Mouse (Mus musculus) stomach, embryonic 16.5 days (tissue): ENCODE measurements around the gene Prl. TPM values are rescaled to one million over a fixed set of nuclear protein-coding genes. Genes with fewer than 3 reads are reported as not detected.

ENCODE experiments used
- ATAC-seq: fragments of 200-750 bp; cut with Nextera tagmentation; 2 replicates; pipeline ENCODE4 v1.8.0; 2017; ENCODE audit warnings: moderate number of reproducible peaks, moderate TSS enrichment; ENCODE audit not compliant: insufficient read depth, low FRiP score
- H3K27ac ChIP-seq: fragments of 300-500 bp; sonication (generic); 2 replicates; pipeline ENCODE4 v1.5.1; 2014; ENCODE audit warnings: low read length
- H3K27me3 ChIP-seq: fragments of 300-500 bp; sonication (generic); 2 replicates; pipeline ENCODE4 v1.6.1; 2014; ENCODE audit warnings: low read length, control low read depth, mixed read lengths; ENCODE audit not compliant: control insufficient read depth, insufficient read depth
- H3K36me3 ChIP-seq: fragments of 300-500 bp; sonication (generic); 2 replicates; pipeline ENCODE4 v1.6.1; 2014; ENCODE audit warnings: low read length; ENCODE audit not compliant: control insufficient read depth, insufficient read depth
- H3K4me1 ChIP-seq: fragments of 300-500 bp; sonication (generic); 2 replicates; pipeline ENCODE4 v1.6.1; 2014; ENCODE audit warnings: low read length, control low read depth, mixed read lengths; ENCODE audit not compliant: control insufficient read depth, insufficient read depth
- H3K4me2 ChIP-seq: fragments of 300-500 bp; sonication (generic); 2 replicates; pipeline ENCODE4 v1.6.1; 2014; ENCODE audit warnings: low read depth, low read length, mixed read lengths
- H3K4me3 ChIP-seq: fragments of 300-500 bp; sonication (generic); replicated peaks from 2 replicates; pipeline ENCODE4 v1.5.1; 2014; ENCODE audit warnings: mild to moderate bottlenecking, low read length
- H3K9ac ChIP-seq: fragments of 300-500 bp; sonication (generic); 2 replicates; pipeline ENCODE4 v1.6.1; 2014; ENCODE audit warnings: low read length
- H3K9me3 ChIP-seq: fragments of 300-500 bp; sonication (generic); replicated peaks from 2 replicates; pipeline ENCODE4 v1.6.1; 2016; ENCODE audit warnings: low read length, control low read depth; ENCODE audit not compliant: control insufficient read depth
- WGBS: fragments of 180-500 bp; shearing (Covaris S2); extraction: QIAGEN DNeasy Blood & Tissue Kit; methylation state at CpG from one replicate; pipeline ENCODE4 v1.1.7; 2014; 5-methylcytosine and 5-hydroxymethylcytosine counted together
- polyA plus RNA-seq: library from polyadenylated mRNA; unstranded; fragments of >200 nt; fragmentation: Nextera tagmentation; extraction: Ambion mirVana; gene quantifications from 2 replicates; pipeline ENCODE4 v1.2.1, GENCODE M21; 2015

Gene Prl
- polyA plus RNA-seq = not detected in 2 replicates

DNA sequence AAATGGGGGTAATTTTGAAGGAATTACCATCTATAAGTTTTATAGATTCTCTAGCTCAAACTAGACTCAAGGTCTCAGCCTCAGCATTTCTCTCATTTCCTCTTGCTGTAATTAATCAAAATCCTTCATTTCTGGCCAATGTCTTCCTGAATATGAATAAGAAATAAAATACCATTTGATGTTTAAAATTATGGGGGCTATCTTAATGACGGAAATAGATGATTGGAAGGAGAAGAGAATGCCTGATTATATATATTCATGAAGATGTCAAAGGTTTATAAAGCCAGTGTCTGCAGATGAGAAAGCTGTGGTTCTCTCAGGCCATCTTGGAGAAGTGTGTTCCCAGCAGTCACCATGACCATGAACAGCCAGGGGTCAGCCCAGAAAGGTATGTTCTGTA lies at the start of gene Prl:
Prl (plus strand) TSS at position 301 of the 400 bp plus-strand sequence.
- WGBS = 96% methylated on average over 1 of the region's 1 CpGs
- H3K4me3 ChIP-seq = no peak within 1 kb of the TSS
- H3K9ac ChIP-seq = no peak within 1 kb of the TSS
- H3K36me3 ChIP-seq = no peaks in the 10 kb centered on the region
- H3K27ac ChIP-seq = no peak within 1 kb of the TSS
- no peak for ATAC-seq
- H3K4me1 ChIP-seq = no peaks in the 10 kb centered on the region
- no peak within 1 kb of the TSS for H3K4me2 ChIP-seq
- H3K27me3 ChIP-seq = no peaks in the 10 kb centered on the region
- no peaks in the 10 kb centered on the region for H3K9me3 ChIP-seq

- H3K27me3 ChIP-seq = no peaks in the 10 kb centered on the region
- no peak for ATAC-seq
- 58% methylated on average over 1 of the region's 1 CpGs for WGBS
Observed at GRCm38 (mm10) chr13:27026614-27027013, 30.8 kb upstream of the Prl start.

DNA sequence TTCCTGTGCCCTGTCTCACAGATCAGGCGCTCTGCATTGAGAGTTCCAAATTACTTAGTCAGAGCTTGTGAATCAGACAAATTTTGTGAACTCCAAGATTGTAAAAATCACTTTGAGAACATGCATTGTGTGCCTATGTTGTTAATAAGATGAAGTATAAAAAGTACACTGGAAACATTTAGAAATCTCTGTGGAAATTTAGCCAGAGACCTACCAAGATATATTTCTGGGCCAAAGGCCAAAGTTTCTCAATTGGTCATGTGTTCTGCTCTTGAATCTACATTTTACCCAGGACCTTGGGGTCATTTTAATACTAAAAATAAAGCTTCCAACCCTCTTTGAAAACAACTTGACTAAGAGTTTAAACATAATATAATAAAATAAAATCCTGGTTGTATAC lies 30.0 kb upstream of the Prl start:
- Histone ChIP-seq H3K9me3 (no peaks in the 10 kb centered on the region), H3K4me3 (no peak overlapping the region), H3K4me1 (peaks cover 6% of the 10 kb centered on the region), H3K9ac (no peak overlapping the region), H3K4me2 (no peak overlapping the region), H3K36me3 (no peaks in the 10 kb centered on the region), H3K27me3 (no peaks in the 10 kb centered on the region), H3K27ac (no peak overlapping the region)
- ATAC-seq = no peak
- 90% methylated on average over 1 of the region's 1 CpGs for WGBS

More at GRCm38 (mm10) chr13:27026614-27027013, 30.8 kb upstream of the Prl start:
- Histone ChIP-seq H3K4me1 (peaks cover 6% of the 10 kb centered on the region), H3K9me3 (no peaks in the 10 kb centered on the region), H3K9ac (no peak overlapping the region), H3K4me2 (no peak overlapping the region), H3K27ac (no peak overlapping the region), H3K36me3 (no peaks in the 10 kb centered on the region), H3K4me3 (no peak overlapping the region)

DNA sequence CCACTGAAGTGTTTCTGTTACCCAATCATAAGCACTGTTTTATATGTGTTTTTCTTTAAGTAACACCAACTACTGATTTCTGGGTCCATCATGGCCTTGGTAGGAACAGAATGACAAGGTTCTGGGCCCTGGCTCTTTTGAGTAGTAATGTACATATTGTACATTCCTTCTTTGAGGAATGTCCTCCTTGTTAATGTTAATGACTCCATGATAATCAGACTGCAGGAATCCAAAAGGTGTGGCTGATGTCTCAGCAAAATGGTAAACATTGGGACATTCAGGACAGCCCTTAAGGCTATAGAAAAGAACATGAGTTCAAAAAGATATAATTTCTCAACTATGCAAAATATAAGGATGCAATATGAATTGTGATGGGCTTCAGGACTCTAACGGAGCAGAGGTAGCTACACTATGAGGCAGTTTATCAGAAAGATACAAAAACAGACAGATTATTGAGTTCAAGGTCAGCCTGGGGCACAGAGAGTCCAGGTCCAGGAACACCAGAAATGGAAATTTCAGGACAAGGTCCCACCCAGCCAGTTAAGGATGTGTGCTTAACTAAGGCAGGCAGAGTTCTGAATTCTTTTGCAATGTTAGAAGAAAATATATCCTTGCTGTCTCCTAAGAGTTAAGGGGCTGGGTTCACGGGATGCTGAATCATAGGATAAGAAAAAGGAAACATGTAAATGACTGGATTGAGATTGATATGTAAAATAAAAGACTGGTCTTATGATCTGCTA lies 28.7 kb upstream of the Prl start:
- no peak overlapping the region for H3K27ac ChIP-seq
- no peak for ATAC-seq
- 86% methylated on average over 2 of the region's 2 CpGs for WGBS
- peaks cover 6% of the 10 kb centered on the region for H3K4me1 ChIP-seq
- no peak overlapping the region for H3K4me2 ChIP-seq
- no peaks in the 10 kb centered on the region for H3K9me3 ChIP-seq
- H3K4me3 ChIP-seq = no peak overlapping the region
- no peaks in the 10 kb centered on the region for H3K27me3 ChIP-seq
- no peak overlapping the region for H3K9ac ChIP-seq
- H3K36me3 ChIP-seq = no peaks in the 10 kb centered on the region

DNA sequence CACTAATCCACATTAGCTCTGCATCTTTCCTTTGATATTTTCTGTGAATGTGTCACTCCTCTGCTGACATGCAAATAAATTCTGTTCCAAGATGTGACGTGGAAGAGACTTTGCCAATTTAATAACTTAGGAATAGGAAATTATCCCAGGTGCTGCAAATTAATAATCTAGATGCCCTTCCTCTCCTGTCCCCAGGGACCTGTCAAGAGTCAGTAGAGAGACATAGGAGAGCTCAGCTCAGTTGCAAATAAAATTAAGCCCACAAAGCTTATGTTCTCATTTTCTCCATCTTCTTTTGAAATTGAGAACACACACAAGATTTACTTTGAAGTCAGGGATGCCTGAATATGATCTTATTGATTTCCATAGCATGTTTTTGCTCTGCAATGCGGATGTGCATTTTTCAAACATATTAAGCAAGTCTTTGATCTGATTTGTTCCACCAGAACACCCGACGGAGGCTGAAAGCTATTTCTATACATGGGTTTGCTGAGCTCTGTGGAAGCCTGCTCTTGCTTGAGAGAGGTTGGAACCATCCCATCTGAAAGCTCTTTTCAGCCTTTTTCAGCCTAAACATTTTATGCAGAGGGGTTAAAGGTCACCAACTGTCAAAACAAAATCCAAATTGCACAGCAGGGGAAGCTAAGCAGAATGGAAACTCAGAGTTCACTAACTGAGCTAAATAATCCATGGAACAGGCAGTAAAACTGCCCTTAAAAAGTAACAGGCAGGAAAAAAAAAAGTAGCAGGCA lies 26.1 kb upstream of the Prl start:
- Histone ChIP-seq H3K9me3 (no peaks in the 10 kb centered on the region), H3K9ac (no peak overlapping the region), H3K36me3 (no peaks in the 10 kb centered on the region), H3K4me2 (no peak overlapping the region), H3K4me3 (no peak overlapping the region), H3K4me1 (peaks cover 6% of the 10 kb centered on the region), H3K27me3 (no peaks in the 10 kb centered on the region), H3K27ac (peak overlapping the region; percentile 76)
- peak; percentile 58; the same call in 1 of the 2 replicates for ATAC-seq
- 29% methylated on average over 4 of the region's 4 CpGs for WGBS

GRCm38 (mm10) chr13:27031853-27032240 lies 25.5 kb upstream of the Prl start:
- Histone ChIP-seq H3K9me3 (no peaks in the 10 kb centered on the region), H3K4me1 (peaks cover 6% of the 10 kb centered on the region), H3K27me3 (no peaks in the 10 kb centered on the region), H3K27ac (peak overlapping the region; percentile 64), H3K4me3 (no peak overlapping the region), H3K4me2 (no peak overlapping the region), H3K9ac (no peak overlapping the region), H3K36me3 (no peaks in the 10 kb centered on the region)
- no peak for ATAC-seq
- 66% methylated on average over 1 of the region's 1 CpGs for WGBS

DNA sequence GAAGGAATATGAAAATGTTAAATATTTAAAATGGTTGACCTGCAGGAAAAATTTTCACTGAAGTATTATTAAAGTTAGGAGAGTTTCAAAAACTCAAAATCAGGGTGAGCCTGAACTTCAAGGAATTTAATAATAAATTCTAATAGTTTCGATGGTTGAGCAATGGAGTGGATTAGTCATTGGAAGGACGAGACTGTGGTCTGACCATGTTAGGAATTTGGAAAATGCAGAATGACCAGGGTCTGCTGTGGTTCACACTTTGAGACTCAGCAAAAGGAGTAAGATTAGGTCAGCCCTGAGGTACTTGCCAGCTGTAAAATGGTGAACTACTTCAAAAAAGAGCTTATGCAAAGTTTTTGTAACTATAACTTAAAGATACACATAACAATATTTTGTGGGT lies 24.4 kb upstream of the Prl start:
- Histone ChIP-seq H3K36me3 (no peaks in the 10 kb centered on the region), H3K4me1 (peaks cover 6% of the 10 kb centered on the region), H3K9me3 (no peaks in the 10 kb centered on the region), H3K4me2 (no peak overlapping the region), H3K9ac (no peak overlapping the region), H3K27ac (no peak overlapping the region), H3K4me3 (no peak overlapping the region), H3K27me3 (no peaks in the 10 kb centered on the region)
- no peak for ATAC-seq
- whole genome bisulfite sequencing = 81% methylated on average over 2 of the region's 2 CpGs

- Histone ChIP-seq H3K9me3 (no peaks in the 10 kb centered on the region), H3K27ac (no peak overlapping the region), H3K4me3 (no peak overlapping the region), H3K36me3 (no peaks in the 10 kb centered on the region), H3K9ac (no peak overlapping the region), H3K4me1 (no peaks in the 10 kb centered on the region), H3K4me2 (no peak overlapping the region), H3K27me3 (no peaks in the 10 kb centered on the region)
- ATAC-seq = no peak
- WGBS = 79% methylated on average over 2 of the region's 2 CpGs
Observed at GRCm38 (mm10) chr13:27042185-27042584, 15.2 kb upstream of the Prl start.

DNA sequence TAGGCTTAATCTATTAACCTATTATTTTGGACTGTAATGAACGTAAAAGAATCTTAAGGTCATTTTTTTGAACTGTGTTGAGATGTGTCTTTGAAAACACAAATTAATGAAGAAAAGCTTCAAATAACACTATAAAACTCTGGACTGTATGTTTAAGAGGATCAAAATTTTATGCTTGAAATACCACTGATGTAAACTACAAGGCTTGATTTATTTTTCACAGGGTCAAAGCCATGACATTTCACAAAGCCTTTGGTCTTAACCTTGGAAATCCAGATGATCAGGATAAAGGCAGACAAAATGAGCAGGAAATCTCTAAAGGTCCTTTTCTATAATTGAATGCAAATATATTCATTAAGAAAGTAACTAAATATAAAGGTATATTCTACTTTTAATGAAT lies 14.0 kb upstream of the Prl start:
- whole genome bisulfite sequencing = 75% methylated on average over 1 of the region's 1 CpGs
- no peak for ATAC-seq
- H3K27ac ChIP-seq = no peak overlapping the region
- H3K4me3 ChIP-seq = no peak overlapping the region
- no peaks in the 10 kb centered on the region for H3K36me3 ChIP-seq
- no peaks in the 10 kb centered on the region for H3K27me3 ChIP-seq
- H3K9ac ChIP-seq = no peak overlapping the region
- H3K9me3 ChIP-seq = no peaks in the 10 kb centered on the region
- H3K4me2 ChIP-seq = no peak overlapping the region
- H3K4me1 ChIP-seq = no peaks in the 10 kb centered on the region
